Mouse (Mus musculus) myocyte (in vitro differentiated cells): ENCODE data around the gene Mrc1. TPM values are rescaled to one million over a fixed set of nuclear protein-coding genes. Genes with fewer than 3 reads are reported as not detected.

Experiments
- H3K27me3 ChIP-seq: one replicate; pipeline ENCODE4 v1.6.1; 2011; ENCODE audit not compliant: control insufficient read depth, insufficient read depth, insufficient read length
- H3K36me3 ChIP-seq: one replicate; pipeline ENCODE4 v1.6.1; 2011; ENCODE audit not compliant: control insufficient read depth, insufficient read depth
- H3K4me2 ChIP-seq: one replicate; pipeline ENCODE4 v1.6.1; 2011; ENCODE audit warnings: low read depth, control low read depth
- H3K4me3 ChIP-seq: one replicate; pipeline ENCODE4 v1.5.1; 2011; ENCODE audit warnings: mild to moderate bottlenecking, control low read depth, moderate library complexity
- H3K79me2 ChIP-seq: one replicate; pipeline ENCODE4 v1.6.1; 2011; ENCODE audit not compliant: control insufficient read depth, insufficient read depth
- H3ac ChIP-seq: one replicate; pipeline ENCODE4 v1.6.1; 2011; ENCODE audit not compliant: control insufficient read depth, insufficient read length
- CEBPB ChIP-seq: IDR thresholded peaks from 2 replicates; pipeline ENCODE4 v1.6.1; 2011; ENCODE audit warnings: mild to moderate bottlenecking, moderate library complexity; ENCODE audit not compliant: poor library complexity, insufficient read depth, severe bottlenecking
- E2F4 ChIP-seq: IDR thresholded peaks from one replicate; pipeline ENCODE4 v1.6.1; 2011; ENCODE audit warnings: mild to moderate bottlenecking, control low read depth, moderate library complexity; ENCODE audit not compliant: insufficient read depth
- MAX ChIP-seq: IDR thresholded peaks from one replicate; pipeline ENCODE4 v1.6.1; 2011; ENCODE audit warnings: low read depth, mild to moderate bottlenecking, control low read depth
- MYOD1 ChIP-seq, 3 experiments: IDR thresholded peaks; one replicate each; pipeline ENCODE4 v1.6.1; 2011; ENCODE audit warnings: control low read depth in 2 of 3, low read depth in 2 of 3, mild to moderate bottlenecking in 2 of 3, moderate library complexity in 1 of 3; ENCODE audit not compliant: insufficient read length in 2 of 3, control insufficient read depth in 1 of 3
- MYOG ChIP-seq, 3 experiments: IDR thresholded peaks; one replicate each; pipeline ENCODE4 v1.6.1; 2011; ENCODE audit warnings: control low read depth in 2 of 3, low read depth in 2 of 3, mild to moderate bottlenecking in 2 of 3; ENCODE audit not compliant: insufficient read length in 2 of 3, control insufficient read depth in 1 of 3, insufficient read depth in 1 of 3
- POLR2A ChIP-seq: IDR thresholded peaks from one replicate; pipeline ENCODE4 v1.6.1; 2011; ENCODE audit warnings: low read depth, mild to moderate bottlenecking, control low read depth, moderate library complexity; ENCODE audit not compliant: insufficient read length
- POLR2AphosphoS2 ChIP-seq: IDR thresholded peaks from one replicate; pipeline ENCODE4 v1.6.1; 2011; ENCODE audit warnings: low read depth, control low read depth; ENCODE audit not compliant: insufficient read length
- REST ChIP-seq: IDR thresholded peaks from one replicate; pipeline ENCODE4 v1.6.1; 2011; ENCODE audit warnings: mild to moderate bottlenecking, control low read depth, moderate library complexity; ENCODE audit not compliant: insufficient read depth, insufficient read length
- SRF ChIP-seq: IDR thresholded peaks from one replicate; pipeline ENCODE4 v1.6.1; 2011; ENCODE audit warnings: low read depth; ENCODE audit not compliant: control insufficient read depth, insufficient read length
- TCF12 ChIP-seq: IDR thresholded peaks from one replicate; pipeline ENCODE4 v1.6.1; 2011; ENCODE audit warnings: mild to moderate bottlenecking, control low read depth; ENCODE audit not compliant: poor library complexity, insufficient read depth, severe bottlenecking
- TCF3 ChIP-seq: IDR thresholded peaks from one replicate; pipeline ENCODE4 v1.6.1; 2011; ENCODE audit warnings: low read depth, control low read depth; ENCODE audit not compliant: insufficient read length
- USF1 ChIP-seq: IDR thresholded peaks from one replicate; pipeline ENCODE4 v1.6.1; 2011; ENCODE audit warnings: low read depth, mild to moderate bottlenecking, control low read depth, moderate library complexity
- polyA plus RNA-seq: library from polyadenylated mRNA; unstranded; fragments of >200 nt; fragmentation: generic; extraction: Trizol; gene quantifications from one replicate; pipeline ENCODE4 v1.2.1, GENCODE M21; 2012; ENCODE audit warnings: missing spikeins

The Mrc1 gene
- polyA plus RNA-seq, 1 experiment: 0.04 TPM

DNA sequence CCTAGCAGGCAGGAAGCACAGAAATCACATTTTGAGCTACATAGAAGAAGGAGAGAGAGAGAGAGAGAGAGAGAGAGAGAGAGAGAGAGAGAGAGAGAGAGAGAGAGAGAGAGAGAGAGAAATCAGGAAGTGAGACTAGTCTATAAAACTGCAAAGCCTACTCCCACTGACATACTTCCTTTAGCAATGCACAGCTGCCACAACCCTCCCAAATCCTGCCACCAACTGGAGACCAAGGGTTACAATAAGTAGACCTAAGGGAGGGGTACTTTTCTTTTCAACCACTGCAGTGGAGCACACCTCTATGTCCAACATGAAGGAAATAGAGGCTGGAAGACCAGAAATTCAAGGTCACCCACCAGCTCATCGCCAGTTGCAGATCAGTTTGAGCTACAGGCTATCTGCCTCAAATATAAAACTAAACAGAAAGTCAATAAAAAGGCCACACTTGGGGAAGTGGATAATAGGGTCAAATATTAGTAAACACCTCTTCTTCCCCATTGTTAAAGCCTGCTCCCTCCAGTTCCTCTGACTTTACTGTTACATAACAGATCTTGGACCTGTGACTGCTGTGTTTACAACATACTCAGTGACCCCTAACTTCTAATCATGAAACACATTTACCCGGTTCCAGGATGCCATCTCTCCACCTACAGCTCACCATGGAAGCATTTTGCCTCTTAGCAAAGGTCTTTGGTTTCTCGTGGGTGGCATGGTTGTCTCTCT lies 20.8 kb downstream of the Mrc1 start:
- no peaks in the 10 kb centered on the region for H3K36me3 ChIP-seq
- no peak overlapping the region for H3ac ChIP-seq
- peak overlapping the region; percentile 6 for H3K4me2 ChIP-seq
- H3K4me3 ChIP-seq: no peak overlapping the region
- H3K27me3 ChIP-seq: no peaks in the 10 kb centered on the region
- no peaks in the 10 kb centered on the region for H3K79me2 ChIP-seq
- TF ChIP-seq E2F4: no peak
- peak in 2 of 3 experiments; percentile 1 to 19 for TF ChIP-seq MYOD1 (IDR thresholded peaks at IDR 0.05; ENCODE audit: control insufficient read depth in 1 of 3, insufficient read length in 2 of 3, low read depth in 2 of 3)
- TF ChIP-seq SRF: no peak
- no peak for TF ChIP-seq MAX

GRCm38 (mm10) chr2:14251938-14252337 lies 22.7 kb downstream of the Mrc1 start:
- H3K4me3 ChIP-seq: no peak overlapping the region
- H3ac ChIP-seq: no peak overlapping the region
- H3K36me3 ChIP-seq: no peaks in the 10 kb centered on the region
- H3K4me2 ChIP-seq: no peak overlapping the region
- no peaks in the 10 kb centered on the region for H3K79me2 ChIP-seq
- TF ChIP-seq MYOG (IDR thresholded peaks at IDR 0.05; ENCODE audit: control insufficient read depth in 1 of 3, insufficient read depth in 1 of 3, insufficient read length in 2 of 3, low read depth in 2 of 3) (no peak), POLR2AphosphoS2 (no peak), TCF12 (no peak), POLR2A (no peak), REST (no peak), MAX (no peak), E2F4 (no peak), SRF (no peak), TCF3 (no peak), CEBPB (no peak), USF1 (no peak), MYOD1 (IDR thresholded peaks at IDR 0.05; ENCODE audit: control insufficient read depth in 1 of 3, insufficient read length in 2 of 3, low read depth in 2 of 3) (no peak)
- no peaks in the 10 kb centered on the region for H3K27me3 ChIP-seq

GRCm38 (mm10) chr2:14258345-14258850 lies 29.2 kb downstream of the Mrc1 start:
- no peak for TF ChIP-seq SRF
- TF ChIP-seq TCF12: no peak
- no peak for TF ChIP-seq MYOD1 (IDR thresholded peaks at IDR 0.05; ENCODE audit: control insufficient read depth in 1 of 3, insufficient read length in 2 of 3, low read depth in 2 of 3)
- H3K27me3 ChIP-seq: no peaks in the 10 kb centered on the region
- no peaks in the 10 kb centered on the region for H3K36me3 ChIP-seq
- H3ac ChIP-seq: no peak overlapping the region
- no peaks in the 10 kb centered on the region for H3K79me2 ChIP-seq
- no peak overlapping the region for H3K4me3 ChIP-seq
- no peak overlapping the region for H3K4me2 ChIP-seq

GRCm38 (mm10) chr2:14262090-14262489 lies 32.9 kb downstream of the Mrc1 start:
- Histone ChIP-seq H3K79me2 (no peaks in the 10 kb centered on the region), H3ac (no peak overlapping the region), H3K27me3 (no peaks in the 10 kb centered on the region), H3K4me2 (no peak overlapping the region), H3K36me3 (no peaks in the 10 kb centered on the region), H3K4me3 (no peak overlapping the region)
- no peak for TF ChIP-seq REST
- no peak for TF ChIP-seq TCF12
- TF ChIP-seq SRF: no peak
- TF ChIP-seq MYOD1 (IDR thresholded peaks at IDR 0.05; ENCODE audit: control insufficient read depth in 1 of 3, insufficient read length in 2 of 3, low read depth in 2 of 3): no peak
- no peak for TF ChIP-seq MYOG (IDR thresholded peaks at IDR 0.05; ENCODE audit: control insufficient read depth in 1 of 3, insufficient read depth in 1 of 3, insufficient read length in 2 of 3, low read depth in 2 of 3)
- no peak for TF ChIP-seq POLR2A
- no peak for TF ChIP-seq MAX
- no peak for TF ChIP-seq USF1
- no peak for TF ChIP-seq TCF3
- no peak for TF ChIP-seq POLR2AphosphoS2

DNA sequence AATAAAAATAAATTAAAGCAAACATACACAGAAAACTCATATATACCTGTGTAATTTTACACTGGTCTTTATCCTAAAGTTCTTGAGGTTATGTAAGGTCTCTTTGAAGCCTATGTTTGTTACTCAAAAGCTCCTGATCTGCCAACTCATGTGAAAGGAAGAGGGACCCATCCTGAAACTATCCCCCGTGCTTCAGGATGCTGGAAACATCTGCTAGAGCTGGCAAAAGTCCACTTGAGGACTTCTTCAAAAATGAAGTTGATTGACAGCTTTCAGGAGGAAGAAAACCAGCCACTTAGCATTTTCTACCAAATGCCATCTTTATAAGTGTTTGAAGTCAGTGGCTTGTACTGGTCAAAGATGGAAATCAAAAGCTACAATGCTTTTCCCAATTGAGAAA lies 40.0 kb downstream of the Mrc1 start:
- H3K79me2 ChIP-seq: no peaks in the 10 kb centered on the region
- TF ChIP-seq POLR2AphosphoS2 (no peak), CEBPB (no peak), TCF12 (no peak), SRF (no peak), TCF3 (no peak), USF1 (no peak), MYOG (IDR thresholded peaks at IDR 0.05; ENCODE audit: control insufficient read depth in 1 of 3, insufficient read depth in 1 of 3, insufficient read length in 2 of 3, low read depth in 2 of 3) (no peak)
- H3K4me3 ChIP-seq: no peak overlapping the region
- H3K4me2 ChIP-seq: no peak overlapping the region
- no peak overlapping the region for H3ac ChIP-seq
- no peaks in the 10 kb centered on the region for H3K36me3 ChIP-seq
- no peaks in the 10 kb centered on the region for H3K27me3 ChIP-seq
